Comparison of ENCODE assay signal across 25 mouse cellular contexts in genomic region chr1:51117830-51118229, GRCm38 (mm10).
"Had no signal": no experiment of that assay in that cellular context is flagged by ENCODE, and none has a peak within 500 bp of the region (broad histone marks: within the 10 kb centered on the region; RNA-seq: fewer than 3 reads in every experiment).

No protein-coding gene starts in this region.

- DNase-seq: gastrocnemius, adult 2 months; gastrocnemius, postnatal 10 days; gastrocnemius, postnatal 36 days; heart, adult 11 months; heart, adult 2 months; heart, postnatal 14 days; heart, postnatal 36 days; kidney, adult 11 months; kidney, adult 2 months; kidney, adult 9 months; kidney, postnatal 14 days; kidney, postnatal 36 days; left cerebral cortex, postnatal 4 days had no signal

- H3K27ac ChIP-seq: gastrocnemius, adult 2 months; heart, adult 2 months; heart, embryonic 13.5 days; heart, embryonic 15.5 days; hindbrain, embryonic 13.5 days; hindbrain, embryonic 15.5 days; hindbrain, postnatal 0 days; kidney, embryonic 15.5 days; kidney, postnatal 0 days; limb, embryonic 13.5 days; limb, embryonic 15.5 days; liver, embryonic 12.5 days; liver, embryonic 14.5 days had no signal

- H3K4me3 ChIP-seq: gastrocnemius, adult 2 months; heart, adult 2 months; heart, embryonic 13.5 days; heart, embryonic 15.5 days; hindbrain, embryonic 13.5 days; hindbrain, embryonic 15.5 days; kidney, embryonic 15.5 days; limb, embryonic 13.5 days; limb, embryonic 15.5 days; liver, embryonic 12.5 days had no signal

- ATAC-seq: hindbrain, postnatal 0 days; intestine, embryonic 16.5 days; liver, embryonic 12.5 days had no signal
